Comparison of ENCODE assay signal across 16 mouse cellular contexts in genomic region chrX:145602085-145602484, GRCm38 (mm10).
"Had no signal": no experiment of that assay in that cellular context is flagged by ENCODE, and none has a peak within 500 bp of the region (broad histone marks: within the 10 kb centered on the region; RNA-seq: fewer than 3 reads in every experiment).

No protein-coding gene starts in this region.

- H3K9me3 ChIP-seq: neural tube, embryonic 13.5 days; neural tube, embryonic 15.5 days; stomach, embryonic 15.5 days had no signal

- H3K36me3 ChIP-seq: neural tube, embryonic 13.5 days; neural tube, embryonic 15.5 days; stomach, embryonic 15.5 days had no signal

- H3K4me1 ChIP-seq: neural tube, embryonic 13.5 days; neural tube, embryonic 15.5 days; stomach, embryonic 15.5 days had no signal

- H3K27me3 ChIP-seq: neural tube, embryonic 13.5 days; neural tube, embryonic 15.5 days; stomach, embryonic 15.5 days had no signal

- DNase-seq: retina, postnatal 1 day; right cerebral cortex, adult 18-20 months; right cerebral cortex, postnatal 14 days; right cerebral cortex, postnatal 25 days; right cerebral cortex, postnatal 4 days; spleen, adult 18-20 months; thymus, adult 18-20 months; thymus, adult 2 months; thymus, postnatal 14 days; thymus, postnatal 25 days; thymus, postnatal 36 days; thymus, postnatal 4 days had no signal

- H3K9ac ChIP-seq: neural tube, embryonic 13.5 days; neural tube, embryonic 15.5 days; stomach, embryonic 15.5 days had no signal

- H3K27ac ChIP-seq: neural tube, embryonic 13.5 days; neural tube, embryonic 15.5 days; stomach, embryonic 15.5 days; stomach, postnatal 0 days had no signal

- H3K4me2 ChIP-seq: neural tube, embryonic 13.5 days; neural tube, embryonic 15.5 days; stomach, embryonic 15.5 days had no signal

- H3K4me3 ChIP-seq: neural tube, embryonic 13.5 days; neural tube, embryonic 15.5 days; stomach, embryonic 15.5 days had no signal
